Mouse (Mus musculus) liver, adult 2 months (tissue): ENCODE results near the gene Gcm1. TPM values are rescaled to one million over a fixed set of nuclear protein-coding genes. Genes with fewer than 3 reads are reported as not detected.
A peak's percentile ranks its signal among the peaks of the same experiment; 100 is the strongest.

ENCODE experiments used
- DNase-seq: peaks from one replicate; pipeline ENCODE4 v3.0.0-alpha.2; 2011; ENCODE audit warnings: low read depth, low spot score; ENCODE audit errors: extremely low read depth
- H3K27ac ChIP-seq: fragments of 200-500 bp; replicated peaks from 2 replicates; pipeline ENCODE4 v1.5.1; 2012; ENCODE audit warnings: low read depth, mild to moderate bottlenecking, control low read depth, inconsistent platforms, low read length; ENCODE audit not compliant: insufficient read depth
- H3K27me3 ChIP-seq: fragments of 200-500 bp; 2 replicates; pipeline ENCODE4 v1.6.1; 2012; ENCODE audit warnings: mild to moderate bottlenecking, moderate library complexity, low read length, inconsistent platforms; ENCODE audit not compliant: control insufficient read depth, insufficient read depth
- H3K36me3 ChIP-seq: fragments of 200-500 bp; 2 replicates; pipeline ENCODE4 v1.6.1; 2012; ENCODE audit warnings: low read length, inconsistent platforms; ENCODE audit not compliant: control insufficient read depth, insufficient read depth
- H3K4me1 ChIP-seq: fragments of 200-500 bp; 2 replicates; pipeline ENCODE4 v1.6.1; 2011; ENCODE audit warnings: low read length; ENCODE audit not compliant: control insufficient read depth, insufficient read depth
- H3K4me3 ChIP-seq: fragments of 200-500 bp; 2 replicates; pipeline ENCODE4 v1.5.1; 2011; ENCODE audit warnings: low read depth, mild to moderate bottlenecking, control low read depth, low read length, moderate library complexity; ENCODE audit not compliant: insufficient read depth
- H3K79me2 ChIP-seq: fragments of 200-500 bp; 2 replicates; pipeline ENCODE4 v1.6.1; 2012; ENCODE audit warnings: inconsistent platforms, mild to moderate bottlenecking, low read length, moderate library complexity; ENCODE audit not compliant: control insufficient read depth, insufficient read depth
- H3K9ac ChIP-seq: fragments of 200-500 bp; 2 replicates; pipeline ENCODE4 v1.6.1; 2012; ENCODE audit warnings: low read depth, mild to moderate bottlenecking, control low read depth, inconsistent platforms, low read length
- CTCF ChIP-seq: fragments of 200-500 bp; IDR thresholded peaks from 2 replicates; pipeline ENCODE4 v1.5.1; 2011; ENCODE audit warnings: low read depth, low read length, control low read depth
- POLR2A ChIP-seq: fragments of 200-500 bp; IDR thresholded peaks from 2 replicates; pipeline ENCODE4 v1.6.1; 2011; ENCODE audit warnings: low read length, control low read depth; ENCODE audit not compliant: insufficient read depth; ENCODE audit errors: extremely low read depth
- WGBS: fragments of 180-500 bp; shearing (Covaris S2); methylation state at CpG from one replicate; pipeline ENCODE4 v1.1.7; 2018; 5-methylcytosine and 5-hydroxymethylcytosine counted together
- polyA plus RNA-seq: library from polyadenylated mRNA; depleted of rRNA; stranded (reverse); fragments of >200 nt; gene quantifications from 2 replicates; pipeline ENCODE4 v1.2.3, GENCODE M21; 2012
- total RNA-seq: library from RNA; depleted of rRNA; stranded (reverse); fragments of >200 nt; gene quantifications from 2 replicates; pipeline ENCODE4 v1.2.3, GENCODE M21; 2014

The Gcm1 gene
- total and polyA plus RNA-seq, 2 experiments, result not detected

- TF ChIP-seq CTCF (no peak), POLR2A (no peak)
- 91% methylated on average over 10 of the region's 10 CpGs for WGBS
- Histone ChIP-seq H3K27me3 (no peaks in the 10 kb centered on the region), H3K36me3 (no peaks in the 10 kb centered on the region), H3K4me3 (no peak overlapping the region), H3K27ac (no peak overlapping the region), H3K9ac (no peak overlapping the region), H3K79me2 (no peaks in the 10 kb centered on the region), H3K4me1 (peaks cover 6% of the 10 kb centered on the region; the same call in 1 of the 2 replicates)
- DNase-seq, result no peak
Observed at GRCm38 (mm10) chr9:78010707-78011106, 41.0 kb upstream of the Gcm1 start.

GRCm38 (mm10) chr9:78012066-78012465 is 39.7 kb upstream of the Gcm1 start:
- no peaks in the 10 kb centered on the region for H3K79me2 ChIP-seq
- no peaks in the 10 kb centered on the region; the same call in 1 of the 2 replicates for H3K4me1 ChIP-seq
- H3K9ac ChIP-seq, result no peak overlapping the region
- 85% methylated on average over 4 of the region's 4 CpGs for WGBS
- no peaks in the 10 kb centered on the region for H3K27me3 ChIP-seq
- TF ChIP-seq CTCF, result no peak
- no peak for TF ChIP-seq POLR2A
- no peaks in the 10 kb centered on the region for H3K36me3 ChIP-seq
- no peak for DNase-seq
- H3K27ac ChIP-seq, result no peak overlapping the region
- no peak overlapping the region for H3K4me3 ChIP-seq

- no peak for DNase-seq
- no peaks in the 10 kb centered on the region; the same call in 1 of the 2 replicates for H3K4me1 ChIP-seq
- no peak overlapping the region for H3K4me3 ChIP-seq
- H3K36me3 ChIP-seq, result no peaks in the 10 kb centered on the region
- no peaks in the 10 kb centered on the region for H3K79me2 ChIP-seq
- no peak overlapping the region for H3K9ac ChIP-seq
- no peak overlapping the region for H3K27ac ChIP-seq
- H3K27me3 ChIP-seq, result no peaks in the 10 kb centered on the region
- WGBS, result 94% methylated on average over 5 of the region's 5 CpGs
- TF ChIP-seq POLR2A (no peak), CTCF (no peak)
Observed at GRCm38 (mm10) chr9:78012681-78013080, 39.0 kb upstream of the Gcm1 start.

GRCm38 (mm10) chr9:78013813-78014212 is 37.9 kb upstream of the Gcm1 start:
- H3K27me3 ChIP-seq, result no peaks in the 10 kb centered on the region
- no peak for TF ChIP-seq POLR2A
- peak; percentile 35 for TF ChIP-seq CTCF
- no peak overlapping the region for H3K4me3 ChIP-seq
- no peak overlapping the region for H3K9ac ChIP-seq
- no peak overlapping the region for H3K27ac ChIP-seq
- H3K36me3 ChIP-seq, result no peaks in the 10 kb centered on the region
- H3K79me2 ChIP-seq, result no peaks in the 10 kb centered on the region
- 8% methylated on average over 1 of the region's 1 CpGs for WGBS
- DNase-seq, result peak; percentile 87
- H3K4me1 ChIP-seq, result no peaks in the 10 kb centered on the region; the same call in 1 of the 2 replicates

GRCm38 (mm10) chr9:78015816-78016215 is 35.9 kb upstream of the Gcm1 start:
- Histone ChIP-seq H3K9ac (no peak overlapping the region), H3K79me2 (no peaks in the 10 kb centered on the region), H3K27ac (no peak overlapping the region), H3K27me3 (no peaks in the 10 kb centered on the region), H3K4me1 (no peaks in the 10 kb centered on the region; the same call in 1 of the 2 replicates), H3K36me3 (no peaks in the 10 kb centered on the region), H3K4me3 (no peak overlapping the region)
- no peak for DNase-seq
- 65% methylated on average over 7 of the region's 7 CpGs for whole genome bisulfite sequencing
- TF ChIP-seq CTCF (no peak), POLR2A (no peak)

- TF ChIP-seq CTCF, result no peak
- no peak for TF ChIP-seq POLR2A
- 78% methylated on average over 15 of the region's 15 CpGs for WGBS
- Histone ChIP-seq H3K4me1 (no peaks in the 10 kb centered on the region; the same call in 1 of the 2 replicates), H3K79me2 (no peaks in the 10 kb centered on the region), H3K27ac (no peak overlapping the region), H3K36me3 (no peaks in the 10 kb centered on the region), H3K27me3 (no peaks in the 10 kb centered on the region), H3K9ac (no peak overlapping the region), H3K4me3 (no peak overlapping the region)
- no peak for DNase-seq
Observed at GRCm38 (mm10) chr9:78016288-78016687, 35.4 kb upstream of the Gcm1 start.
